8 mouse cellular contexts compared by ENCODE assay signal in genomic region chr2:178078166-178078717, GRCm38 (mm10). TPM values are rescaled to one million over a fixed set of nuclear protein-coding genes. Genes with fewer than 3 reads are reported as not detected.
DNase-seq lines count a peak whose midpoint lies in the region; ATAC-seq and TF ChIP-seq lines count a peak whose summit lies in the region.
"Not testable (repeated sequence)": the region's sequence is repeated elsewhere in the genome, so short reads cannot be mapped to it uniquely, and the experiment has no call there.

Gene Zfp931 (minus strand): TSS chr2:178078476.

- H3K36me3 ChIP-seq in ES-E14 (ENCODE audit: control insufficient read depth, insufficient read depth, low read length, poor library complexity, severe bottlenecking); kidney, embryonic 16.5 days (ENCODE audit: insufficient read depth, low read length); limb, embryonic 10.5 days; macrophage (ENCODE audit: inconsistent target): not testable (repeated sequence)

- DNase-seq in ES-E14 (ENCODE audit: low read depth, low spot score); limb, embryonic 10.5 days (ENCODE audit: low spot score): not testable (repeated sequence)
- DNase-seq in cerebellum, adult 9-11 months, result peak; percentile 58
- peak; percentile 39 to 47 for DNase-seq in frontal cortex, postnatal 36 days (ENCODE audit: low spot score in 2 of 2)

- H3K4me3 ChIP-seq in ES-E14 (ENCODE audit: insufficient read depth in 1 of 2, low read depth in 1 of 2, low read length in 2 of 2, poor library complexity in 1 of 2, severe bottlenecking in 1 of 2), result peak within 1 kb of the TSS; percentile 43 to 65; a peak in 2 of 4 replicates
- H3K4me3 ChIP-seq in kidney, embryonic 16.5 days (ENCODE audit: low read length), result peak within 1 kb of the TSS; percentile 46
- peak within 1 kb of the TSS; percentile 49 for H3K4me3 ChIP-seq in limb, embryonic 10.5 days
- H3K4me3 ChIP-seq in macrophage (ENCODE audit: inconsistent target), result peak within 1 kb of the TSS; percentile 45
- H3K4me3 ChIP-seq in olfactory bulb, adult 2 months (ENCODE audit: insufficient read depth, low read depth, low read length), result peak within 1 kb of the TSS; percentile 55

- peak within 1 kb of the TSS; percentile 47 for H3K4me2 ChIP-seq in kidney, embryonic 16.5 days (replicated peaks; ENCODE audit: low read depth, low read length)

- H3K4me1 ChIP-seq in ES-E14 (ENCODE audit: control insufficient read depth in 2 of 2, insufficient read depth in 2 of 2, low read length in 2 of 2, poor library complexity in 1 of 2); kidney, embryonic 16.5 days (ENCODE audit: insufficient read depth, low read length); limb, embryonic 10.5 days; olfactory bulb, adult 2 months (ENCODE audit: control insufficient read depth, insufficient read depth, low read length): not testable (repeated sequence)

- peak; percentile 69 to 86; a peak in 3 of 4 replicates for ATAC-seq in hematopoietic stem cell, adult 5-6 weeks (replicated peaks in 1 of 2; ENCODE audit: insufficient read depth in 1 of 2, low FRiP score in 2 of 2, low TSS enrichment in 1 of 2, low read depth in 1 of 2, poor library complexity in 2 of 2, severe bottlenecking in 2 of 2)
- ATAC-seq in kidney, embryonic 16.5 days (ENCODE audit: low FRiP score, low TSS enrichment), result not testable (repeated sequence)

- not testable (repeated sequence) for H3K27me3 ChIP-seq in kidney, embryonic 16.5 days (ENCODE audit: insufficient read depth, low read length); limb, embryonic 10.5 days (ENCODE audit: low read depth, poor library complexity, severe bottlenecking)

- not testable (repeated sequence) for H3K27ac ChIP-seq in ES-E14 (ENCODE audit: insufficient read depth, low read depth, low read length, poor library complexity, severe bottlenecking); kidney, embryonic 16.5 days (ENCODE audit: low read length); limb, embryonic 10.5 days; macrophage; olfactory bulb, adult 2 months (ENCODE audit: insufficient read depth, low read depth, low read length)

- in situ Hi-C loops in ES-E14 (cut with MboI; ENCODE audit: low sequenced_read_pairs in 2 of 2, unreplicated experiment in 2 of 2), result not testable (repeated sequence)

- peak within 1 kb of the TSS; percentile 48 for H3K9ac ChIP-seq in ES-E14 (ENCODE audit: insufficient read depth, low read depth, low read length, poor library complexity, severe bottlenecking)
- H3K9ac ChIP-seq in kidney, embryonic 16.5 days (replicated peaks; ENCODE audit: low read length), result peak within 1 kb of the TSS; percentile 54

- H3K9me3 ChIP-seq in ES-E14 (ENCODE audit: control insufficient read depth, insufficient read depth, low read depth, low read length); kidney, embryonic 16.5 days (ENCODE audit: low read length); limb, embryonic 10.5 days (replicated peaks): not testable (repeated sequence)

- 0% methylated on average over 1 of the region's 14 CpGs for WGBS in kidney, embryonic 16.5 days
- WGBS in limb, embryonic 10.5 days, result 0% methylated on average over 8 of the region's 14 CpGs
- WGBS in macrophage (ENCODE audit: missing documents), result no CpG with 5 or more reads among the region's 14 CpGs
- under 1% methylated on average over 9 of the region's 14 CpGs for WGBS in olfactory bulb, adult 2 months

- not testable (repeated sequence) for TF ChIP-seq CTCF in olfactory bulb, adult 2 months (IDR thresholded peaks at IDR 0.05; ENCODE audit: insufficient read depth, low read depth, low read length)

- not testable (repeated sequence) for TF ChIP-seq POLR2A in olfactory bulb, adult 2 months (IDR thresholded peaks at IDR 0.05; ENCODE audit: insufficient read depth, low read depth, low read length)

- not testable (repeated sequence) for H3K79me2 ChIP-seq in macrophage (ENCODE audit: inconsistent target)

RNA-seq across cellular contexts. Expression of gene Zfp931, which starts in this region (rescaled TPM):
- 19.4 and 19.5 TPM in 2 replicates for total RNA-seq in ES-E14 (2012; rRNA removed)
- total RNA-seq in hematopoietic stem cell, adult 5-6 weeks (2017), result 23.8 and 27.9 TPM in 2 replicates
- 18.3 and 19.9 TPM in 2 replicates for polyA plus RNA-seq in kidney, embryonic 16.5 days (2015; fragmentation: Nextera tagmentation; extraction: Ambion mirVana)
- polyA plus RNA-seq in limb, embryonic 10.5 days (2016; fragmentation: Nextera tagmentation; extraction: Ambion mirVana), result 16.2 and 17.0 TPM in 2 replicates
- total RNA-seq in macrophage (2018; cell fraction: chromatin; rRNA removed), result 10 to 100 TPM in 24 of 26 experiments, 1 to 10 TPM in 2; 5.6 to 98.0 (median 47.5) TPM
- total RNA-seq in macrophage (2018; cell fraction: cytosol; rRNA removed), result 10 to 100 TPM in 2 of 26 experiments, 1 to 10 TPM in 24; 4.6 to 10.7 (median 8.2) TPM
- 10 to 100 TPM in 15 of 26 experiments, 1 to 10 TPM in 11; 3.0 to 38.4 (median 11.5) TPM for total RNA-seq in macrophage (2018; cell fraction: nucleus; rRNA removed)
- polyA plus RNA-seq in macrophage (2018), result 7.2 to 13.1 TPM (median 10.9 TPM) in 3 replicates
- not detected in 2 replicates for polyA plus RNA-seq in olfactory bulb, adult 2 months (2012; ENCODE audit: insufficient read depth, insufficient read length, low replicate concordance, missing spikeins)
